Mouse (Mus musculus): ENCODE measurements around the gene Zfp184. TPM values are rescaled to one million over a fixed set of nuclear protein-coding genes. Genes with fewer than 3 reads are reported as not detected.

Gene Zfp184
- total and polyA plus RNA-seq, 2 experiments from 2014 or later, result 15.3 to 21.6 TPM

GRCm38 (mm10) chr13:21920681-21921233 lies 24.1 kb upstream of the Zfp184 start:
- H3K27me3 ChIP-seq (ENCODE audit: insufficient read depth, low read length), result peaks cover 47% of the 10 kb centered on the region
- no peak overlapping the region for H3K4me2 ChIP-seq (ENCODE audit: low read depth)
- DNase-seq, result no peak
- no peak overlapping the region for H3K4me3 ChIP-seq (ENCODE audit: low read depth, low read length)
- TF ChIP-seq CTCF (IDR thresholded peaks at IDR 0.05; ENCODE audit: low read depth), result no peak
- no peaks in the 10 kb centered on the region for H3K36me3 ChIP-seq (ENCODE audit: insufficient read depth)
- no peak overlapping the region for H3K27ac ChIP-seq (ENCODE audit: low read depth, low read length)
- 33% methylated on average over 8 of the region's 8 CpGs for WGBS
- no peak overlapping the region for H3K9ac ChIP-seq
- H3K4me1 ChIP-seq (ENCODE audit: insufficient read depth), result peaks cover 3% of the 10 kb centered on the region; the same call in 1 of the 2 replicates
- no peak for ATAC-seq
- H3K9me3 ChIP-seq (ENCODE audit: low read length), result no peaks in the 10 kb centered on the region

- H3K4me2 ChIP-seq (ENCODE audit: low read depth), result no peak overlapping the region
Measured at GRCm38 (mm10) chr13:21923417-21923816, 21.5 kb upstream of the Zfp184 start.

GRCm38 (mm10) chr13:21924734-21925335 lies 20.1 kb upstream of the Zfp184 start:
- DNase-seq (no peak), ATAC-seq (no peak)
- Histone ChIP-seq H3K4me3 (ENCODE audit: low read depth, low read length) (no peak overlapping the region), H3K9me3 (ENCODE audit: low read length) (no peaks in the 10 kb centered on the region), H3K27me3 (ENCODE audit: insufficient read depth, low read length) (peaks cover 9% of the 10 kb centered on the region), H3K4me2 (ENCODE audit: low read depth) (no peak overlapping the region), H3K4me1 (ENCODE audit: insufficient read depth) (no peaks in the 10 kb centered on the region), H3K36me3 (ENCODE audit: insufficient read depth) (no peaks in the 10 kb centered on the region), H3K9ac (no peak overlapping the region), H3K27ac (ENCODE audit: low read depth, low read length) (no peak overlapping the region)
- 10% methylated on average over 21 of the region's 21 CpGs for WGBS
- TF ChIP-seq CTCF (IDR thresholded peaks at IDR 0.05; ENCODE audit: low read depth), result no peak

More at GRCm38 (mm10) chr13:21923417-21923816, 21.5 kb upstream of the Zfp184 start:
- Histone ChIP-seq H3K9ac (no peak overlapping the region), H3K4me1 (ENCODE audit: insufficient read depth) (no peaks in the 10 kb centered on the region), H3K4me3 (ENCODE audit: low read depth, low read length) (no peak overlapping the region), H3K27me3 (ENCODE audit: insufficient read depth, low read length) (peaks cover 24% of the 10 kb centered on the region), H3K27ac (ENCODE audit: low read depth, low read length) (no peak overlapping the region), H3K9me3 (ENCODE audit: low read length) (no peaks in the 10 kb centered on the region), H3K36me3 (ENCODE audit: insufficient read depth) (no peaks in the 10 kb centered on the region)
- DNase-seq, result no peak
- ATAC-seq, result no peak
- TF ChIP-seq CTCF (IDR thresholded peaks at IDR 0.05; ENCODE audit: low read depth), result no peak

- TF ChIP-seq CTCF (IDR thresholded peaks at IDR 0.05; ENCODE audit: low read depth), result no peak
- Histone ChIP-seq H3K4me2 (ENCODE audit: low read depth) (no peak overlapping the region), H3K9ac (no peak overlapping the region), H3K36me3 (ENCODE audit: insufficient read depth) (no peaks in the 10 kb centered on the region), H3K27ac (ENCODE audit: low read depth, low read length) (no peak overlapping the region), H3K4me1 (ENCODE audit: insufficient read depth) (no peaks in the 10 kb centered on the region), H3K4me3 (ENCODE audit: low read depth, low read length) (no peak overlapping the region), H3K9me3 (ENCODE audit: low read length) (no peaks in the 10 kb centered on the region), H3K27me3 (ENCODE audit: insufficient read depth, low read length) (no peaks in the 10 kb centered on the region; the same call in none of the 2 replicates)
- ATAC-seq (no peak), DNase-seq (no peak)
- 18% methylated on average over 10 of the region's 10 CpGs for WGBS
Measured at GRCm38 (mm10) chr13:21930981-21931380, 13.9 kb upstream of the Zfp184 start.

GRCm38 (mm10) chr13:21931740-21932139 lies 13.2 kb upstream of the Zfp184 start:
- 66% methylated on average over 6 of the region's 6 CpGs for WGBS
- H3K36me3 ChIP-seq (ENCODE audit: insufficient read depth), result no peaks in the 10 kb centered on the region
- ATAC-seq, result no peak

GRCm38 (mm10) chr13:21933626-21934548 lies 11.0 kb upstream of the Zfp184 start:
- WGBS, result 11% methylated on average over 28 of the region's 28 CpGs
- H3K9ac ChIP-seq, result no peak overlapping the region
- H3K27me3 ChIP-seq (ENCODE audit: insufficient read depth, low read length), result no peaks in the 10 kb centered on the region
- no peak for TF ChIP-seq CTCF (IDR thresholded peaks at IDR 0.05; ENCODE audit: low read depth)
- no peak overlapping the region for H3K27ac ChIP-seq (ENCODE audit: low read depth, low read length)
- peak overlapping the region; percentile 12 for H3K4me3 ChIP-seq (ENCODE audit: low read depth, low read length)
- peak overlapping the region; percentile 31 for H3K4me2 ChIP-seq (ENCODE audit: low read depth)
- ATAC-seq (peak; percentile 34; the same call in 1 of the 2 replicates), DNase-seq (no peak)
- no peaks in the 10 kb centered on the region for H3K4me1 ChIP-seq (ENCODE audit: insufficient read depth)
- H3K9me3 ChIP-seq (ENCODE audit: low read length), result no peaks in the 10 kb centered on the region
- H3K36me3 ChIP-seq (ENCODE audit: insufficient read depth), result no peaks in the 10 kb centered on the region

More at GRCm38 (mm10) chr13:21931740-21932139, 13.2 kb upstream of the Zfp184 start:
- Histone ChIP-seq H3K9ac (no peak overlapping the region), H3K9me3 (ENCODE audit: low read length) (no peaks in the 10 kb centered on the region), H3K4me1 (ENCODE audit: insufficient read depth) (no peaks in the 10 kb centered on the region), H3K4me2 (ENCODE audit: low read depth) (no peak overlapping the region), H3K27ac (ENCODE audit: low read depth, low read length) (no peak overlapping the region), H3K4me3 (ENCODE audit: low read depth, low read length) (no peak overlapping the region), H3K27me3 (ENCODE audit: insufficient read depth, low read length) (no peaks in the 10 kb centered on the region; the same call in 1 of the 2 replicates)
- DNase-seq, result no peak
- TF ChIP-seq CTCF (IDR thresholded peaks at IDR 0.05; ENCODE audit: low read depth), result no peak
